Mouse (Mus musculus) embryonic facial prominence, embryonic 12.5 days (tissue): ENCODE results near the gene Lmbr1. TPM values are rescaled to one million over a fixed set of nuclear protein-coding genes. Genes with fewer than 3 reads are reported as not detected.

Experiments used
- ATAC-seq: fragments of 200-750 bp; cut with Nextera tagmentation; 2 replicates; pipeline ENCODE4 v1.8.0; 2017; ENCODE audit not compliant: insufficient number of reproducible peaks, insufficient read depth, low FRiP score, low TSS enrichment
- H3K27ac ChIP-seq: fragments of 300-500 bp; sonication (generic); 2 replicates; pipeline ENCODE4 v1.5.1; 2016; ENCODE audit warnings: mild to moderate bottlenecking
- H3K27me3 ChIP-seq: fragments of 300-500 bp; sonication (generic); 2 replicates; pipeline ENCODE4 v1.6.1; 2016; ENCODE audit warnings: mild to moderate bottlenecking, moderate library complexity
- H3K36me3 ChIP-seq: fragments of 300-500 bp; sonication (generic); 2 replicates; pipeline ENCODE4 v1.6.1; 2016; ENCODE audit warnings: mild to moderate bottlenecking
- H3K4me1 ChIP-seq: fragments of 300-500 bp; sonication (generic); 2 replicates; pipeline ENCODE4 v1.6.1; 2016
- H3K4me2 ChIP-seq: fragments of 300-500 bp; sonication (generic); replicated peaks from 2 replicates; pipeline ENCODE4 v1.6.1; 2016; ENCODE audit warnings: mild to moderate bottlenecking, moderate library complexity
- H3K4me3 ChIP-seq: fragments of 300-500 bp; sonication (generic); 2 replicates; pipeline ENCODE4 v1.5.1; 2016; ENCODE audit warnings: mild to moderate bottlenecking
- H3K9ac ChIP-seq: fragments of 300-500 bp; sonication (generic); 2 replicates; pipeline ENCODE4 v1.6.1; 2016; ENCODE audit warnings: mild to moderate bottlenecking, moderate library complexity
- H3K9me3 ChIP-seq: fragments of 300-500 bp; sonication (generic); 2 replicates; pipeline ENCODE4 v1.6.1; 2016; ENCODE audit warnings: mild to moderate bottlenecking, moderate library complexity
- whole genome bisulfite sequencing: fragments of 180-500 bp; shearing (Covaris S2); methylation state at CpG from one replicate; pipeline ENCODE4 v1.1.7; 2016; 5-methylcytosine and 5-hydroxymethylcytosine counted together
- polyA plus RNA-seq: library from polyadenylated mRNA; unstranded; fragments of >200 nt; fragmentation: Nextera tagmentation; extraction: Ambion mirVana; gene quantifications from 2 replicates; pipeline ENCODE4 v1.2.1, GENCODE M21; 2016

Gene Lmbr1
- polyA plus RNA-seq, 1 experiment from 2014 or later = 11.8 TPM

DNA sequence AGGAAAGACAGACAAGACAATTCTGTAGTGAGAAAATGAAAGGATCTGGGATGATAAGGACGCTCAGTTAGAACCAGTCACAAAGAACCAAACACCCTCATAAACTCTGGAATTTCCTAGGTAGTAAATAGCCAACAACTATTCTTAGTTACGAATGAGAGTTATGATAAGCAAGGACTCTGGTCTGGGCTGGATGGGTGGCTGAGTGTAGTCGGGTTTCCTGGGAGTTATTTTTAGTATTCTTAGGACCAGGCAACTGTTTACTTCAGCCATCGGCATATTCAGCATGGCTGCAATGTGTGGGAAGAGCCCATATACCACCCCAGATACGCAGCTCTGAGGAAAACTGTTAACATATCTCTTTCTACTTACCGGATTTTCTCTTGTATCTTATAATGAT lies 14.7 kb downstream of the Lmbr1 start:
- no peak overlapping the region for H3K9ac ChIP-seq
- no peaks in the 10 kb centered on the region for H3K27me3 ChIP-seq
- no peaks in the 10 kb centered on the region for H3K4me1 ChIP-seq
- H3K4me3 ChIP-seq = no peak overlapping the region
- no peaks in the 10 kb centered on the region for H3K9me3 ChIP-seq
- H3K36me3 ChIP-seq = no peaks in the 10 kb centered on the region
- WGBS = 84% methylated on average over 6 of the region's 6 CpGs
- no peak overlapping the region for H3K4me2 ChIP-seq
- no peak overlapping the region for H3K27ac ChIP-seq
- ATAC-seq = no peak

GRCm38 (mm10) chr5:29335836-29336235 lies 42.4 kb downstream of the Lmbr1 start:
- Histone ChIP-seq H3K9me3 (no peaks in the 10 kb centered on the region), H3K4me1 (no peaks in the 10 kb centered on the region), H3K27me3 (no peaks in the 10 kb centered on the region), H3K9ac (no peak overlapping the region), H3K36me3 (no peaks in the 10 kb centered on the region), H3K4me2 (no peak overlapping the region), H3K27ac (no peak overlapping the region), H3K4me3 (no peak overlapping the region)
- 58% methylated on average over 5 of the region's 5 CpGs for WGBS
- no peak for ATAC-seq

DNA sequence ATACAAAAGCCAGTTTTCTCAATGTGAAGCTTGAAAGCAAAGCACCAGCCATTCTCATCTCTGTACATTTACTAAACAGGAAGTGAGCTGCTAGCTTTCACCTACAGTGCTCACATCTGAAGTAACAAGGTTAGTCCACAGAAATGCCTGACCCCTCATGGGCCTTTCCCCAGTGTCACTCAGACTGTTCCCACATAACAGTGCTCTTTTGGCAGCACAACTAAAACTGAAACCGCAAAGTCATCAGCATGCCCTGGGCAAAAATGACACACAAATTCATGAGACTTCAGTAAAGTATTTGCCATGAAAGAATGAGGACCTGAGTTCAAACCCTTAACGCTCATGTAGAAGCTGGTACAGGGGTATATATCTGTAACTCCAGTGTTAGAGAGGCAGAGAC lies 55.7 kb downstream of the Lmbr1 start:
- 92% methylated on average over 2 of the region's 2 CpGs for WGBS
- Histone ChIP-seq H3K4me1 (no peaks in the 10 kb centered on the region), H3K9ac (no peak overlapping the region), H3K36me3 (no peaks in the 10 kb centered on the region), H3K27me3 (no peaks in the 10 kb centered on the region), H3K9me3 (no peaks in the 10 kb centered on the region), H3K27ac (no peak overlapping the region), H3K4me2 (no peak overlapping the region), H3K4me3 (no peak overlapping the region)
- no peak for ATAC-seq

- 0 out of 2 replicates have a peak, but pooled peaks cover 6% of the 10 kb centered on the region for H3K4me1 ChIP-seq
- H3K36me3 ChIP-seq = no peaks in the 10 kb centered on the region
- H3K9ac ChIP-seq = no peak overlapping the region
- H3K9me3 ChIP-seq = no peaks in the 10 kb centered on the region
- no peak overlapping the region for H3K27ac ChIP-seq
- no peaks in the 10 kb centered on the region for H3K27me3 ChIP-seq
- no peak overlapping the region for H3K4me2 ChIP-seq
- H3K4me3 ChIP-seq = no peak overlapping the region
- WGBS = 86% methylated on average over 3 of the region's 3 CpGs
- ATAC-seq = no peak
Observed at GRCm38 (mm10) chr5:29309191-29309590, 69.0 kb downstream of the Lmbr1 start.

- no peak overlapping the region for H3K4me3 ChIP-seq
- no peaks in the 10 kb centered on the region for H3K4me1 ChIP-seq
- no peak overlapping the region for H3K4me2 ChIP-seq
- no peaks in the 10 kb centered on the region for H3K9me3 ChIP-seq
- WGBS = 14% methylated on average over 2 of the region's 2 CpGs
- no peak for ATAC-seq
- no peaks in the 10 kb centered on the region for H3K27me3 ChIP-seq
- no peaks in the 10 kb centered on the region for H3K36me3 ChIP-seq
- H3K9ac ChIP-seq = no peak overlapping the region
- no peak overlapping the region for H3K27ac ChIP-seq
Observed at GRCm38 (mm10) chr5:29293194-29293593, 85.0 kb downstream of the Lmbr1 start.

DNA sequence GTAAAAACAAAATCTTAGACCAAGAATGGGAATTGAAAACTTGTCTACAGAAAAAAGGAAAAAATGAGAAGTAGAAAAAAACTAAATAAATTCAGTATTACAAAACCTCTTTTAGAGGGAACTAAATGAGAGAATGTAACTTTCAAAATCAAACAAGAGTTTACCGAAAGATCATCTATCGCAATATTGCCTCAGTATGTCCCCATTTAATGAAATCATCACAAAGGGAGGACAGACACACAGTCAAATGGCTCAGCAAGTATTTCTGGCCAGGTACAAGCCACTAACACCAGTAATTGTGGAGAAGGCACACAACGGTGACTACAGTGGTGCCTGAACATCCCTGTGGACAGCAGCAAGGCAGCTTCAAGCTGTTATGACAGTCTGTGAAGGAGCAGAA lies 88.1 kb downstream of the Lmbr1 start:
- Histone ChIP-seq H3K4me1 (no peaks in the 10 kb centered on the region), H3K9me3 (no peaks in the 10 kb centered on the region), H3K27ac (no peak overlapping the region), H3K27me3 (no peaks in the 10 kb centered on the region), H3K4me2 (no peak overlapping the region), H3K4me3 (no peak overlapping the region), H3K36me3 (no peaks in the 10 kb centered on the region), H3K9ac (no peak overlapping the region)
- no peak for ATAC-seq
- WGBS = 93% methylated on average over 3 of the region's 3 CpGs

DNA sequence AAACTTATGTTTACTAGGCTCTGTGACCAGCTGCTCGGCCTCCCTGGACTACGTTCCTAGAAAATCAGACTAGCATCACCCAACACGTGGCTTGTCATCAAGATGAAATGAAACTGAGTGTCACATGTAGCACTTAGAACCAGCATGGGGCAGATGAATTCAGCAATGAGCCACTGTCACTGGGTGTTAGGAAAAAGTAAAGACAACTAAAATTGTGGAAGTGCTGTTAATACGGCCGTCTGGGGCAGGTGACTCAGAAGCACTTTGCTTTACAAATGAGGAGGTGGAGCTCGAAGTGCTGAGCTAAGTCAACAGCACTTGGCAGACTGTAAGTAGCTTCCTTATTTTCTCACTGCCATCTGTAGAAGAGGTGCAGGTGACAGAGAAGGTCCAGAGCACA lies 88.5 kb downstream of the Lmbr1 start:
- Histone ChIP-seq H3K9ac (no peak overlapping the region), H3K27ac (no peak overlapping the region), H3K27me3 (no peaks in the 10 kb centered on the region), H3K4me2 (no peak overlapping the region), H3K4me1 (no peaks in the 10 kb centered on the region), H3K36me3 (no peaks in the 10 kb centered on the region), H3K4me3 (no peak overlapping the region), H3K9me3 (no peaks in the 10 kb centered on the region)
- WGBS = 81% methylated on average over 6 of the region's 6 CpGs
- no peak for ATAC-seq

- Histone ChIP-seq H3K27me3 (no peaks in the 10 kb centered on the region), H3K4me3 (no peak overlapping the region), H3K27ac (no peak overlapping the region), H3K4me1 (no peaks in the 10 kb centered on the region), H3K9ac (no peak overlapping the region), H3K4me2 (no peak overlapping the region), H3K36me3 (no peaks in the 10 kb centered on the region), H3K9me3 (no peaks in the 10 kb centered on the region)
- WGBS = 81% methylated on average over 3 of the region's 3 CpGs
- ATAC-seq = no peak
Observed at GRCm38 (mm10) chr5:29281081-29281480, 97.1 kb downstream of the Lmbr1 start.

DNA sequence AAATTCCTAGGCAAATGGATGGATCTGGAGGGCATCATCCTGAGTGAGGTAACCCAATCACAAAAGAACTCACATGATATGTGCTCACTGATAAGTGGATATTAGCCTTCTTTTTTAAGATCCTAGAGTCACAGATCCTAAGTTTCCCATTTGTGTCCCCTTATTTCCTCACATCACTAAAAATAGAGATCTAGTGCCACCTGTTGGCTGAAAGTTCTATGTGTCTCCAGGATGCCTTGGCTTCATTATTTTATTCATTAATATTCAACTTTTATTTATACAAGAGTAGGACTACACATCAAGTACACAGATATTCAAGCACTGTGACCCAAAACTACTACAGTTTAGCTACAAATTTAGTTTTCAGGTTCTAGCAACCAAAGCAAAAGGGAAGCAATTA lies 103.4 kb downstream of the Lmbr1 start:
- Histone ChIP-seq H3K27me3 (no peaks in the 10 kb centered on the region), H3K36me3 (no peaks in the 10 kb centered on the region), H3K4me3 (no peak overlapping the region), H3K4me1 (no peaks in the 10 kb centered on the region), H3K4me2 (no peak overlapping the region), H3K9me3 (no peaks in the 10 kb centered on the region), H3K9ac (no peak overlapping the region), H3K27ac (no peak overlapping the region)
- ATAC-seq = no peak

DNA sequence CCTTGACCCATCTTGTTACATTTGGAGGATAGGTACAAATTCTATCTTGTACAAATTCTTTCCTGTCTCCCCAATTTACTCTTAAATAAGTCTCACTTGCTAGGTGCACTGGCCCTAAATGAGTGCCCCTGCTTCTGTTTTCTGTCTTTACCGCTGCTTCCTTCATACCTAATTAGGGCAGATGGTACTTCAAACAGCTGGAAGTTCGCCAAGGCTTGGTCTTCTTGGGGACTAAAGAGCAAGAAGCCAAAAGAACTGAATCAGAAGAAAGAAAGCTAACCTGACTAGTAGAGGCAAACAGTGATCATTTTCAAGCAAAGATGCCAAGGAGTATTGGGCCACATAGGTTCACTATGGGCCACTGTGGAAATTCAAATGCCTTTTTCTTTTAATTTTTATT lies 104.8 kb downstream of the Lmbr1 start:
- Histone ChIP-seq H3K4me2 (no peak overlapping the region), H3K9ac (no peak overlapping the region), H3K27ac (no peak overlapping the region), H3K9me3 (no peaks in the 10 kb centered on the region), H3K27me3 (no peaks in the 10 kb centered on the region), H3K4me1 (no peaks in the 10 kb centered on the region), H3K4me3 (no peak overlapping the region), H3K36me3 (no peaks in the 10 kb centered on the region)
- no peak for ATAC-seq
- WGBS = 76% methylated on average over 2 of the region's 2 CpGs

GRCm38 (mm10) chr5:29270879-29271278 lies 107.3 kb downstream of the Lmbr1 start:
- H3K9me3 ChIP-seq = no peaks in the 10 kb centered on the region
- WGBS = 68% methylated on average over 4 of the region's 4 CpGs
- H3K4me1 ChIP-seq = no peaks in the 10 kb centered on the region
- no peaks in the 10 kb centered on the region for H3K36me3 ChIP-seq
- H3K4me2 ChIP-seq = no peak overlapping the region
- ATAC-seq = no peak
- H3K4me3 ChIP-seq = no peak overlapping the region
- H3K9ac ChIP-seq = no peak overlapping the region
- no peak overlapping the region for H3K27ac ChIP-seq
- no peaks in the 10 kb centered on the region for H3K27me3 ChIP-seq

DNA sequence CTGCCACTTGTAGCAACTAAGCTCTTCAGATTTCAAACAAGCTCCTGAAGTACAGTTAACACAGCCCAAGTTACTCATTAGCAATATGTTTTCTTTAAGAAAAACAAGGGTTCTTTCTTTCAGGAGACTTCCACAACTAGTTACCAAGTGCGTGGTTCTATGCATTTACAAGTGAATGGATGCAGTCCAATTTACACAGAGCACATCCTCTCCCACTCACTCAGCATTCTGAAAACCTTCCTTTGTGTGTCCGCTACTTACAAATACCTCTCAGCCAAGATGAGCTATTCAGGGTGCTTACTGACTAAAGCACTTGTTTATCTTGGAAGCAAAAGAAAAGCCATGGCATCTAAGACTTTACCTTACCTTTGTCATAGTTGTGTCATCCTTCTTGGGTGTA lies 124.3 kb downstream of the Lmbr1 start:
- no peaks in the 10 kb centered on the region for H3K4me1 ChIP-seq
- no peak for ATAC-seq
- H3K36me3 ChIP-seq = no peaks in the 10 kb centered on the region
- no peak overlapping the region for H3K4me2 ChIP-seq
- 49% methylated on average over 2 of the region's 2 CpGs for WGBS
- no peaks in the 10 kb centered on the region for H3K27me3 ChIP-seq
- no peaks in the 10 kb centered on the region for H3K9me3 ChIP-seq
- no peak overlapping the region for H3K27ac ChIP-seq
- H3K9ac ChIP-seq = no peak overlapping the region
- no peak overlapping the region for H3K4me3 ChIP-seq

DNA sequence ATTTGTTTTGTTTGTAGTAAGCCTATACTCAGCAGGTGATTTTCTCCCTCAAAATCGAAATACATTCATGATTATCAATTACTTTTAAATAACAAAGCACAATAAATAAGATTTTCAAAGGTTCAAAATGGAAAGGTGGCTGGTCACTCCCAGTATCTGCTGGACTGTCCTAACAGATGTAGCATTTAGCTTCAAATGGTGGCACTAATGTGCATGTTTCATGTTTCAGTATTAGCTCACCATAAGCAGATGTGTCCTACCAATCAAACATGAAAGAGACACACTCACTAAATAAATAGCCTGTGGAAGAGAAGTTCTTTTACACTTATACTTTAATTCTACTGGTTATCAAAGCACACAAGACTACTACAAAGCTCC lies 126.7 kb downstream of the Lmbr1 start:
- H3K36me3 ChIP-seq = no peaks in the 10 kb centered on the region
- no peak overlapping the region for H3K27ac ChIP-seq
- no peak overlapping the region for H3K4me3 ChIP-seq
- ATAC-seq = no peak
- 77% methylated on average over 1 of the region's 1 CpGs for WGBS
- H3K4me2 ChIP-seq = no peak overlapping the region
- no peaks in the 10 kb centered on the region for H3K9me3 ChIP-seq
- no peak overlapping the region for H3K9ac ChIP-seq
- H3K4me1 ChIP-seq = no peaks in the 10 kb centered on the region
- H3K27me3 ChIP-seq = no peaks in the 10 kb centered on the region
